Mouse (Mus musculus): ENCODE data around the gene Gm5134. TPM values are rescaled to one million over a fixed set of nuclear protein-coding genes. Genes with fewer than 3 reads are reported as not detected.

Gm5134 gene
- polyA plus RNA-seq, 1 experiment from 2014 or later: not detected

Small RNA genes within 50 kb of the gene (microRNA-seq; reads per million reads assigned to microRNA genes)
- not detected for gene Mir6409

Other genes starting within 250 kb of the Gm5134 start
- gene Cabin1, start 190.2 kb upstream of the Gm5134 start, polyA plus RNA-seq (2016; fragmentation: Nextera tagmentation; extraction: Ambion mirVana): 42.8 and 51.9 TPM in 2 replicates
- gene Ddt, start 181.1 kb upstream of the Gm5134 start, polyA plus RNA-seq (2016; fragmentation: Nextera tagmentation; extraction: Ambion mirVana): 81.8 TPM in 2 replicates
- not detected in 2 replicates for gene Gm20441, start 173.6 kb upstream of the Gm5134 start, polyA plus RNA-seq (2016; fragmentation: Nextera tagmentation; extraction: Ambion mirVana)
- gene Gstt3, start 173.1 kb upstream of the Gm5134 start, polyA plus RNA-seq (2016; fragmentation: Nextera tagmentation; extraction: Ambion mirVana): 1.5 and 2.1 TPM in 2 replicates
- gene Gstt1, start 155.9 kb upstream of the Gm5134 start, polyA plus RNA-seq (2016; fragmentation: Nextera tagmentation; extraction: Ambion mirVana): 4.9 and 6.3 TPM in 2 replicates
- gene Gstt4, start 132.0 kb upstream of the Gm5134 start, polyA plus RNA-seq (2016; fragmentation: Nextera tagmentation; extraction: Ambion mirVana): not detected in 2 replicates
- gene Gstt2, start 117.1 kb upstream of the Gm5134 start, polyA plus RNA-seq (2016; fragmentation: Nextera tagmentation; extraction: Ambion mirVana): 4.1 and 7.3 TPM in 2 replicates
- 1,649 and 1,743 TPM in 2 replicates for gene Mif, start 94.3 kb upstream of the Gm5134 start, polyA plus RNA-seq (2016; fragmentation: Nextera tagmentation; extraction: Ambion mirVana)
- 3.1 and 3.3 TPM in 2 replicates for gene Derl3, start 61.1 kb upstream of the Gm5134 start, polyA plus RNA-seq (2016; fragmentation: Nextera tagmentation; extraction: Ambion mirVana)
- 303 and 310 TPM in 2 replicates for gene Smarcb1, start 32.9 kb upstream of the Gm5134 start, polyA plus RNA-seq (2016; fragmentation: Nextera tagmentation; extraction: Ambion mirVana)
- 7.6 and 7.8 TPM in 2 replicates for gene Chchd10, start 21.4 kb upstream of the Gm5134 start, polyA plus RNA-seq (2016; fragmentation: Nextera tagmentation; extraction: Ambion mirVana)
- gene Mmp11, start 18.0 kb upstream of the Gm5134 start, polyA plus RNA-seq (2016; fragmentation: Nextera tagmentation; extraction: Ambion mirVana): 31.3 and 33.3 TPM in 2 replicates
- gene Gm867, start 13.8 kb upstream of the Gm5134 start, polyA plus RNA-seq (2016; fragmentation: Nextera tagmentation; extraction: Ambion mirVana): 0.46 TPM in 1 of 2 replicates, not detected in the other
- gene Vpreb3, start 11.5 kb upstream of the Gm5134 start, polyA plus RNA-seq (2016; fragmentation: Nextera tagmentation; extraction: Ambion mirVana): not detected in 2 replicates
- gene Zfp280b, start 78.1 kb downstream of the Gm5134 start, polyA plus RNA-seq (2016; fragmentation: Nextera tagmentation; extraction: Ambion mirVana): 26.1 and 26.7 TPM in 2 replicates
- not detected in 2 replicates for gene Slc5a4b, start 156.4 kb downstream of the Gm5134 start, polyA plus RNA-seq (2016; fragmentation: Nextera tagmentation; extraction: Ambion mirVana)
- gene Slc5a4a, start 192.9 kb downstream of the Gm5134 start, polyA plus RNA-seq (2016; fragmentation: Nextera tagmentation; extraction: Ambion mirVana): not detected in 2 replicates

Measured in forebrain, embryonic 12.5 days (tissue).